Mouse (Mus musculus): ENCODE measurements around the gene Ndufa4l2.

Gene Ndufa4l2

DNA sequence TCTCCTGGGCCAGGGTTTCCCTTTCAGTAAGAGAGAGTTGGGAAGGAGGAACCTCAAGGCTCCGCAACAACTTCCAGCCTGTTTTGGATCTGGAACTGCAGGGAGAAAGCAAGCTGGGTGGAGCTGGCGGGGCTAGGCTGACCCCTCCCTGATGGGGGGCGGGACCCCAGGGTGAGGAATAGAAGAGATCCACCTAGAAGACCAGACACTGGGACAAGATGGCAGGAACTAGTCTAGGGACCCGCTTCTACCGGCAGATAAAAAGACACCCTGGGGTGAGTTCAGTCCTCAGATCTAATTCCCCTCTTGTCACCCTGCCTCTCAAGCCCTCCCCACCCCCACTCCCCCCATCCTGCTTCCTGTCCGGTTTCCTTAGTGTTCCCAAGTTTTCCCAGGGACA lies at the start of gene Ndufa4l2:
Ndufa4l2 (plus strand) TSS at position 204 of the 400 bp plus-strand sequence.
- peak; percentile 56 for DNase-seq (ENCODE audit: low spot score)

GRCm38 (mm10) chr10:127471281-127471988 lies 43.3 kb upstream of the Ndufa4l2 start:
- no peak for DNase-seq (ENCODE audit: low spot score)

DNA sequence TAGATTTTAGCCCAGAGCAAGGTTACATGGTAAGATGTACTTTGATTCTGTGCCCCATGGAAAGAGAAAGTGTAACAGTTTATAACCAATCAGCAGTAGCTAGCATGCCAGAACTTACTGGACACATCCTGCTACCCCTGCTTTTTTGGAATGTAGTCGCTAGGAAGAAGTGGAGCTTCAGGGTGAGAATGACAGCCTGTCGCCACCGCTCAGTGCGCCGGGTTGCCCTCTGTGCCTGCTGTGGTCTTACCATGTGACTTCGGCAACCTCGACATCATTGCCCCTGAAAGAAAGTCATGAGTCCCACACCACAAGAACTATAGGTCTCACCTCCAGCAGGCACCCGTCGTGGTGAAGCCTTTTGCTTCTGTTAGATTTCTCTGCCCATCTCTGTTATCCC lies 42.0 kb upstream of the Ndufa4l2 start:
- no peak for DNase-seq (ENCODE audit: low spot score)

DNA sequence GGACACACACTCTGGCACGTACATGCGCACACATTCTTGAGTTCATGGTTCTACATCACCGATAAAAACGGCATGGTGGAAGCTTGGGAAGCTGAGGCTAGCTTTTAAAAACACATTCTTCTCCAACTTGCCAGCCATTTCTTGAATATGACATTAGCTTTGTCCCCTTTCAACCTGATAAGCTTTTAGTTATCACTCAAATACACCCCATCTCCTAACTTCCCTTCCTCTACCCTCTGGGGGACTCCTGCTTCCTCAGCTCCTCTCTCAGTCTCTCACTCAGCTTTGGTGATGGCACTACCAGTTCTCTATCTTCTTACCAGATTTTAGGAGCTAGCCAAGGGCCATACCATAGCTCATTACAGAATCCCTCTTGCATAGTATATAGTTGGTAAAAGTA lies 39.6 kb upstream of the Ndufa4l2 start:
- DNase-seq (ENCODE audit: low spot score) = no peak

DNA sequence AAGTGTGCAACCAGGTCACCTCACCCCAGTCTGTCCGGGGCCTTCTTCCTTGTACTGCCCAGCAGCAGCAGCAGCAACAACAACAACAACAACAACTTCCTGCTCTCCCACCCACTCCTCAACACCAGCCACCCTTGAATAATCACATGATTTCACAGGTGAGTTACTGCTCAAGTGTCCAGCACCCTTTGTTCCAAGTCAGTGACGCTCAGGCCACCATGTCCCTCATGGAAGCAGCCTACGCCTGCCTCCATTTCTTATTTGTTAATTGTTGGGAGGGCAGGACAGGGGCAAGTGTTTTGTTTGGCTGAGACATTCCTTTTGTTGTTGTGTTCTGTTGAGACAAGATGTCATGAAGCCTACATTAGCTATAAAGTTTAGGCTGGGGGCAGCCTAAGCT lies 38.2 kb upstream of the Ndufa4l2 start:
- DNase-seq (ENCODE audit: low spot score) = no peak

DNA sequence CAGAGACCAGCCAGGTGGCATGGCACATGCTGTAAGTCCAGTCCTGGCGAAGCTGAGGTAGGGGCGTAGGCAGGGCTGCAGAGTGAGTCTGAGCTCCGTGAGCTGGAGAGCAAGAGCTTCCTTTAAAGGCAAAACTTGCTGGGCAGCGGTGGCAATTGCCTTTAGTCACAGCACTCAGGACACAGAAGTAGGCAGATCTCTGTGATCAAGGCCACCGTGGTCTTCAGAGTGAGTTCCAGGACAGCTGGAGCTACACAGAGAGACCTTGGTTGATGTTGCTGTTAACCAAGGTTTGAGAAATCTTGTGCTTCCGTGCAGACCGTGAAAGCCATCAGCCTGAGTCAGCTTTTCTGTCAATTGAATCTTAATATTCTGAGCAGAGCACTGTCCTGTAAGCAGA lies 37.5 kb upstream of the Ndufa4l2 start:
- no peak for DNase-seq (ENCODE audit: low spot score)

GRCm38 (mm10) chr10:127479131-127479530 lies 35.6 kb upstream of the Ndufa4l2 start:
- DNase-seq (ENCODE audit: low spot score) = no peak

GRCm38 (mm10) chr10:127480833-127481813 lies 33.6 kb upstream of the Ndufa4l2 start:
- DNase-seq (ENCODE audit: low spot score) = peak; percentile 72

DNA sequence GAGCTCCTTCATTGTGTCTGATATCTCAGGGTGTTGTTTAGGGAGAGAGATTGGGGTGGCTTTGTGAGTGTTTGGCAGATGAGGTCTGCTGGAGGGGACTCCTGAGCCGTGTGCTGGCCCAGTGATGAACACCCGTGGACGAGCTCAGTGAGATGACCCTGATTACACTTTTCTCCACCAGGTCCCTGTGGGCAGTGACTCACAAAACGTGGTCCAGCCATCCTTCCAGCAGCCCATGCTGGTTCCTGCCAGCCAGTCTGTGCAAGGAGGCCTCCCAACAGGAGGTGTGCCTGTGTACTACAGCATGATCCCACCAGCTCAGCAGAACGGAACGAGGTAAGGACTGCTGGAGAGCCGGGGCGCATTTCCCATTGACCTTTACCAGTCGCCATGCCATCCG lies 29.5 kb upstream of the Ndufa4l2 start:
- DNase-seq (ENCODE audit: low spot score) = no peak

DNA sequence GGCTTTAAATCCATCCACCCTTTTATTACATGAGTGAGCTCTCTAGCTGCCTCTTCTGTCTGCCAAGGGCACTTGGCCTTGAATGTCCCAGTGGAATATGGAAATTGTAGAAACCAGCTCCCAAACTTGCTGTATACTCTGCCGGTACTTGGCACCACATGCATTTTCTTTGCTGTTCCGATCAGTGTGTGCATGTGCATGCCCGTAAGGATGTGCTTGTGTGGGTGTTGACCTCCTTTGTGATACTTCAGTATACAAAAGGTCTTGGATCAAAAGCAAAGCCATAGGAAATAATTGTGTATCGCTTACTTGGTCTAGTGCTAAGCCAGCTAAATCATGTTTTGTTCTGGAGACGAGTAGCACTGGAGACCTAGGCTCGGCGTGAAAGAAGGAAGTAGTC lies 25.9 kb upstream of the Ndufa4l2 start:
- DNase-seq (ENCODE audit: low spot score) = no peak

GRCm38 (mm10) chr10:127490160-127491127 lies 24.3 kb upstream of the Ndufa4l2 start:
- DNase-seq (ENCODE audit: low spot score) = no peak

GRCm38 (mm10) chr10:127491128-127491512 lies 23.6 kb upstream of the Ndufa4l2 start:
- DNase-seq (ENCODE audit: low spot score) = no peak

DNA sequence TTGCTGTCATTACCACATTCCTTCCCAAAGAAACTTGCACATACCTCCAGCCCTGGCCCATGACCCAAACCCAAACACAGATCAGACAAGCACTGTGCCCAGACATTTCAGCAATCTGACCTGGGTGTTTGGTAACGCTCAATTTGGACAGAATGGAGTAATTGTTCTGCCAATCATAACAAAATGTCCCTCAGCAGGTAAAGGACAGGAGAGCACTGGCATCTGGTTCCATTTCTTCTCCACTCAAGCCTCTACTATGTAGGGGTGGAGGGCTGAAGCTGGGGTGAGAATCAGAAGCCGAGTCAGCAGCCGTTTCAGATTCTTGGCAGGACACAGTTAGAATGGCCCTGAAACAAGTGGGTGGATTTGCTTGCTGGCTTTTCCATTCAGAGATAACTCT lies 22.6 kb upstream of the Ndufa4l2 start:
- DNase-seq (ENCODE audit: low spot score) = no peak

- no peak for DNase-seq (ENCODE audit: low spot score)
Observed at GRCm38 (mm10) chr10:127496156-127496555, 18.6 kb upstream of the Ndufa4l2 start.

DNA sequence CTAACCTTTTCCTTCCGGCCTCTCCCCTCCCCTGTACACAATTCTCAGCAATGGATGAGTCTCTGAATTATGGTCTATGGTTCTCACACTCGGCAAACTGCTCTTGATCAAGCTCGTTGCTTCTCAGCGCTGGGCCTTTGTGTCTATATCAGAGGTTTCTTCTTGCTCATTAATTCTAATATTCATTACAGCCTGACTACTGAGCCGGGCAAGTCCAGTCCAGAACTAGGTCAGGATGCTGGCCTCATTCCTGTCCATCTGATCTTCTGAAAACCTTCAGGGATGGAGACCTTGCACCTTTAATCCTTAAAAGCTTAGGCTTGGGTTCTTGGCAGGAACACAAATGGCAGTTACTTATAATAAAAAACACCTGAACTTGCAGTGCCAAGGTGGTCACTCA lies 15.3 kb upstream of the Ndufa4l2 start:
- DNase-seq (ENCODE audit: low spot score) = no peak

DNA sequence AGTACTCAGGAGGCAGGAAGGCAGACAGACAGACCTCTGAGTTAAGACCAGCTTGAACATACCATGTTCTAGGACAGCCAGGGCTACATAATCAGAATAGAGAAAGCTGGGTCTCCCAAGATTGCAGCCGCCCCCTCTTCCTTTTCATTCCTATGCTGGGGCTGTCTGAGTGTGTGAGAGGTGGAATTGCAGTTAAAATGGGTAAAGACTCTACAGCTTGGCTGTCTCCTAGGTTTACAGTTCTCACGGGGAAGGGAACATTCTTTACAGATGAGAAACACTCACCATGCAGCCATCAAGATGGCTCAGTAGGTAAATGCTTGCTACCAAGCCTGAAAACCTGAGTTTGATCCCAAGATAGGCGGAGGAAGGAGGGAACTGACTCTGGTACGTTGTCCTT lies 14.7 kb upstream of the Ndufa4l2 start:
- no peak for DNase-seq (ENCODE audit: low spot score)

GRCm38 (mm10) chr10:127500894-127501893 lies 13.6 kb upstream of the Ndufa4l2 start, which contains the start of gene Stac3:
TSS of gene Stac3 (plus strand) at chr10:127501686.
- no peak for DNase-seq (ENCODE audit: low spot score)

- DNase-seq (ENCODE audit: low spot score) = peak; percentile 79
Observed at GRCm38 (mm10) chr10:127508239-127508638, 6.5 kb upstream of the Ndufa4l2 start.

DNA sequence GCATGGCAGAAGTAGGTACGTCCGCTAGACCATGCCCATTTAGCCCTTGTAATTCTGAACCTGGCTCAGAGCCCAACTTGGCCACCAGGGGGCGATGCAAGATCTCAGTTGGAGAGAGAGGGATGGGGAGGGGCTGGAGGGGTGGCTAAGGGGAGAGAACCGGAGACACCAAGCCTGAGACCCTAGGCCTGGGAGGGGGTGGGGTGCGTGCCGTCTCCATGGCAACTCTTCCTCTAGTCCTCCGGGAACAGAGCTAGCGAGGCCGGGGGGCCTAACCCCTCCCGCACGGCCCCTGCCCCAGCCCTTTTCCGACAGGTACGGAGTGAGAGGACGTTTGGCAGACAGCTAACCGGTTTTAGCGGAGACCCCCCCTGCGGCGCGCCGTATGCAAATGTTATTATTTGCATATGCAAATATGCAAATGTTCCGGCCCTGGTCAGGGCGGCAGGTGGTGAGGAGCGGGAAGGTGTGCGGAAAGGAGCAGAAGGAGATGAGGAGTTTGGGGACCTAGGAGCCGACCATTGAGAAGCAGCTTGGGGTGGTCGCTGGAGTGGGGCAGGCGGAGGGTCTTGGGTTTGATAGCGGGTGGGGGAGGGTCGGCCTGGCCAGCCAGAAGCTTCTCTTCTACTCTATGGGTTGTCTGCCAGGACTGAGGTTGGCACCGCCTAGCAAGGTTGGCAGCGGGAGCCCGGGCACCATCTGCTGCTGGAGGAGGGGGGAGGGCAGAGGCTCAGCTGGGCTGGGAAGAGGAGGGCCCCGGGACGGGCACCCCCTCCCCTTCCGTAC lies 5.5 kb upstream of the Ndufa4l2 start:
- DNase-seq (ENCODE audit: low spot score) = peak; percentile 85
